ENCODE assay signal across 13 mouse cellular contexts in genomic region chr17:35172445-35173234, GRCm38 (mm10). TPM values are rescaled to one million over a fixed set of nuclear protein-coding genes. Genes with fewer than 3 reads are reported as not detected.
DNase-seq lines count a peak whose midpoint lies in the region; ATAC-seq and TF ChIP-seq lines count a peak whose summit lies in the region.
"Had no signal": no experiment of that assay in that cellular context is flagged by ENCODE, and none has a peak within 500 bp of the region (broad histone marks: within the 10 kb centered on the region; RNA-seq: fewer than 3 reads in every experiment).

No protein-coding gene starts in this region.

- intact Hi-C loops in heart, postnatal 25 days (cut with DNase I), result no loop called here

- WGBS in lung, adult 2 months, result 62% methylated on average over 11 of the region's 11 CpGs
- WGBS in hindbrain, embryonic 12.5 days, result 72% methylated on average over 11 of the region's 11 CpGs

- no peak for TF ChIP-seq CTCF in lung, adult 2 months (IDR thresholded peaks at IDR 0.05; ENCODE audit: insufficient read depth, low read length)

- H3K4me2 ChIP-seq in hindbrain, embryonic 12.5 days (replicated peaks), result no peak overlapping the region
- H3K4me2 ChIP-seq: midbrain, embryonic 12.5 days had no signal

- H3K36me3 ChIP-seq in hindbrain, embryonic 12.5 days, result no peaks in the 10 kb centered on the region
- H3K36me3 ChIP-seq: midbrain, embryonic 12.5 days had no signal

- DNase-seq in heart, adult 11 months, result peak; percentile 96
- no peak for DNase-seq in heart, postnatal 25 days (ENCODE audit: low spot score)
- DNase-seq in lung, postnatal 36 days, result peak; percentile 13
- no peak for DNase-seq in lung, adult 2 months
- peak; percentile 84 for DNase-seq in brain, adult 2 months (ENCODE audit: low read depth, low spot score)
- no peak for DNase-seq in urinary bladder, postnatal 36 days (ENCODE audit: low spot score in 2 of 2)
- DNase-seq: kidney, adult 9 months had no signal

- peak; percentile 68 for ATAC-seq in megakaryocyte progenitor cell, adult 5-6 weeks (replicated peaks; ENCODE audit: poor library complexity)
- ATAC-seq in hindbrain, embryonic 12.5 days (ENCODE audit: low FRiP score), result no peak

- H3K4me3 ChIP-seq in lung, adult 2 months (replicated peaks; ENCODE audit: extremely low read depth, low read depth, low read length), result no peak overlapping the region
- no peak overlapping the region for H3K4me3 ChIP-seq in hindbrain, embryonic 12.5 days
- H3K4me3 ChIP-seq: midbrain, embryonic 12.5 days had no signal

- H3K9me3 ChIP-seq in hindbrain, embryonic 12.5 days (replicated peaks), result no peaks in the 10 kb centered on the region
- H3K9me3 ChIP-seq: midbrain, embryonic 12.5 days had no signal

- H3K27ac ChIP-seq in hindbrain, embryonic 12.5 days, result no peak overlapping the region
- H3K27ac ChIP-seq: midbrain, embryonic 12.5 days had no signal

- 0 out of 2 replicates have a peak, but pooled peaks cover 6% of the 10 kb centered on the region for H3K27me3 ChIP-seq in hindbrain, embryonic 12.5 days
- H3K27me3 ChIP-seq: midbrain, embryonic 12.5 days had no signal

- peaks cover 3% of the 10 kb centered on the region; the same call in 1 of the 2 replicates for H3K4me1 ChIP-seq in lung, adult 2 months (ENCODE audit: control insufficient read depth, insufficient read depth, low read length)
- H3K4me1 ChIP-seq in hindbrain, embryonic 12.5 days, result no peaks in the 10 kb centered on the region

- no peak for TF ChIP-seq POLR2A in lung, adult 2 months (IDR thresholded peaks at IDR 0.05; ENCODE audit: borderline replicate concordance, extremely low read depth, low read depth, low read length)

- no peak overlapping the region for H3K9ac ChIP-seq in hindbrain, embryonic 12.5 days

RNA-seq across cellular contexts. Expression of gene Aif1, which starts 3.2 kb away (rescaled TPM):
- total RNA-seq in heart, postnatal 25 days (2021), result 1 to 10 TPM; 2.3 to 3.5 TPM
- polyA plus RNA-seq in lung, adult 2 months (2012; rRNA removed), result 1.4 and 1.6 TPM in 2 replicates
- total RNA-seq in megakaryocyte progenitor cell, adult 5-6 weeks (2015), result 5.8 and 12.4 TPM in 2 replicates
- 8.9 and 11.5 TPM in 2 replicates for total RNA-seq in megakaryocyte progenitor cell, adult 5-6 weeks (2017)
- polyA plus RNA-seq in hindbrain, embryonic 12.5 days (2016; fragmentation: Nextera tagmentation; extraction: Ambion mirVana), result 7.8 and 7.9 TPM in 2 replicates
- polyA plus RNA-seq: C2C12 had no signal

RNA-seq across cellular contexts. Expression of gene Prrc2a, which starts 7.9 kb away (rescaled TPM):
- 100 to 1,000 TPM; 135 to 143 TPM for total RNA-seq in heart, postnatal 25 days (2021)
- polyA plus RNA-seq in lung, adult 2 months (2012; rRNA removed), result 327 and 373 TPM in 2 replicates
- total RNA-seq in megakaryocyte progenitor cell, adult 5-6 weeks (2015), result 228 and 262 TPM in 2 replicates
- 59.6 and 63.9 TPM in 2 replicates for total RNA-seq in megakaryocyte progenitor cell, adult 5-6 weeks (2017)
- 206 and 213 TPM in 2 replicates for polyA plus RNA-seq in hindbrain, embryonic 12.5 days (2016; fragmentation: Nextera tagmentation; extraction: Ambion mirVana)

RNA-seq across cellular contexts. Expression of gene Lst1, which starts 15.6 kb away (rescaled TPM):
- total RNA-seq in heart, postnatal 25 days (2021), result 1 to 10 TPM; 2.7 to 5.3 TPM
- 19.7 and 37.0 TPM in 2 replicates for polyA plus RNA-seq in lung, adult 2 months (2012; rRNA removed)
- total RNA-seq in megakaryocyte progenitor cell, adult 5-6 weeks (2015), result 65.2 and 70.1 TPM in 2 replicates
- 47.2 and 99.6 TPM in 2 replicates for total RNA-seq in megakaryocyte progenitor cell, adult 5-6 weeks (2017)
- 6.1 and 6.9 TPM in 2 replicates for polyA plus RNA-seq in hindbrain, embryonic 12.5 days (2016; fragmentation: Nextera tagmentation; extraction: Ambion mirVana)

RNA-seq across cellular contexts. Expression of gene Ltb, which starts 21.6 kb away (rescaled TPM):
- total RNA-seq in heart, postnatal 25 days (2021), result 1 to 10 TPM; 1.4 to 1.8 TPM
- polyA plus RNA-seq in lung, adult 2 months (2012; rRNA removed), result 28.1 and 29.9 TPM in 2 replicates
- total RNA-seq in megakaryocyte progenitor cell, adult 5-6 weeks (2015), result 0.22 and 0.81 TPM in 2 replicates
- total RNA-seq in megakaryocyte progenitor cell, adult 5-6 weeks (2017), result 0.47 and 4.4 TPM in 2 replicates
- 0.54 and 0.81 TPM in 2 replicates for polyA plus RNA-seq in hindbrain, embryonic 12.5 days (2016; fragmentation: Nextera tagmentation; extraction: Ambion mirVana)
- total RNA-seq: gastrocnemius, adult 8-10 months had no signal
- polyA plus RNA-seq: C2C12 had no signal

RNA-seq across cellular contexts. Expression of gene Tnf, which starts 29.2 kb away (rescaled TPM):
- under 1 TPM; 0.56 to 0.60 TPM for total RNA-seq in heart, postnatal 25 days (2021)
- polyA plus RNA-seq in lung, adult 2 months (2012; rRNA removed), result 2.1 and 2.5 TPM in 2 replicates
- total RNA-seq in megakaryocyte progenitor cell, adult 5-6 weeks (2015), result 18.6 and 33.2 TPM in 2 replicates
- 11.1 and 16.4 TPM in 2 replicates for total RNA-seq in megakaryocyte progenitor cell, adult 5-6 weeks (2017)
- polyA plus RNA-seq in hindbrain, embryonic 12.5 days (2016; fragmentation: Nextera tagmentation; extraction: Ambion mirVana), result 0.14 TPM in 1 of 2 replicates, not detected in the other
- polyA plus RNA-seq: C2C12; limb, embryonic 11.5 days; midbrain, embryonic 12.5 days had no signal

Comparison
In these comparisons a context has a peak if more than half of its experiments do, and no peak if none do; other contexts are left out.
1. DNase-seq: peak in heart, adult 11 months (single experiment), lung, postnatal 36 days (single experiment) and brain, adult 2 months (single experiment); none in heart, postnatal 25 days (single experiment), lung, adult 2 months (single experiment) and urinary bladder, postnatal 36 days (0 of 2).
2. RNA of gene Lst1, which starts 15.6 kb away (total RNA-seq): 47.2 to 99.6 TPM in megakaryocyte progenitor cell, adult 5-6 weeks; 2.7 to 5.3 TPM in heart, postnatal 25 days; every median in the first group is over 4 times any median in the second.